Mouse (Mus musculus): ENCODE data around the gene Zyx.

- TF ChIP-seq CTCF (IDR thresholded peaks at IDR 0.05; ENCODE audit: control insufficient read depth, insufficient read depth, insufficient replicate concordance, low read depth, low read length) (0 out of 2 replicates have a peak, but pooled peaks have one; percentile 0), POLR2A (IDR thresholded peaks at IDR 0.05; ENCODE audit: control insufficient read depth, low read depth, low read length) (no peak)
Observed at GRCm38 (mm10) chr6:42309816-42310378, 39.5 kb upstream of the Zyx start.
